Mouse (Mus musculus): ENCODE measurements around the gene Vps25.

DNA sequence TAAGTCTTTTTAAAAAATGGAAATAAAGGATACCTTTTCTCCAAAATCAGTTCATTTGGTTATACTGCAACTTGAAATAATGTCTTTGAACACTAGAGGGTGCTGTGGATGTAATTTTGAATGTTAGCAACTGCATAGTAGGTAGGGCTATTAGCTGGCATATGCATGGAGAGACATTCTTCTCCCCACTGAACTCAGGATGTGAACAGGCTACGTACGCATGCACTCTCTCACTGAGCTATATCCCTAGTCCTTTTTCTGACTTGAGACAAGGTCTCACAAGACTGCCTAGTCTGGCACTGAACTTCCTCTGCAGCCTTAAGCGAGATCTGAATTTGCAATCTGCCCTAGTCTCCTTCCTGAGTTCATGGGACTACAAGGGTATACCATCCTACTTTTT is 41.5 kb upstream of the Vps25 start:
- no peak for TF ChIP-seq CTCF (IDR thresholded peaks at IDR 0.05; ENCODE audit: borderline replicate concordance, control insufficient read depth, extremely low read depth, insufficient read depth, low read length, poor library complexity)
- TF ChIP-seq POLR2A (IDR thresholded peaks at IDR 0.05; ENCODE audit: control insufficient read depth, extremely low read depth, insufficient read depth, low read length, poor library complexity), result no peak
